Mouse (Mus musculus) stomach, postnatal 0 days (tissue): Measurements from ENCODE around the gene Iqschfp. TPM values are rescaled to one million over a fixed set of nuclear protein-coding genes. Genes with fewer than 3 reads are reported as not detected.

Experiments
- ATAC-seq: fragments of 200-750 bp; cut with Nextera tagmentation; 2 replicates; pipeline ENCODE4 v1.8.0; 2017; ENCODE audit not compliant: low FRiP score, low TSS enrichment
- DNase-seq: peaks from one replicate; pipeline ENCODE4 v3.0.0-alpha.2; 2016; ENCODE audit warnings: low spot score
- H3K27ac ChIP-seq: fragments of 300-500 bp; sonication (generic); replicated peaks from 2 replicates; pipeline ENCODE4 v1.5.1; 2014; ENCODE audit warnings: mild to moderate bottlenecking, control low read depth
- H3K27me3 ChIP-seq: fragments of 300-500 bp; sonication (generic); 2 replicates; pipeline ENCODE4 v1.6.1; 2014; ENCODE audit warnings: low read length; ENCODE audit not compliant: control insufficient read depth, insufficient read depth
- H3K36me3 ChIP-seq: fragments of 300-500 bp; sonication (generic); 2 replicates; pipeline ENCODE4 v1.6.1; 2014; ENCODE audit warnings: low read length, mixed read lengths; ENCODE audit not compliant: control insufficient read depth, insufficient read depth
- H3K4me1 ChIP-seq: fragments of 300-500 bp; sonication (generic); replicated peaks from 2 replicates; pipeline ENCODE4 v1.6.1; 2014; ENCODE audit warnings: antibody characterized with exemption; ENCODE audit not compliant: control insufficient read depth, insufficient read depth
- H3K4me2 ChIP-seq: fragments of 300-500 bp; sonication (generic); replicated peaks from 2 replicates; pipeline ENCODE4 v1.6.1; 2014; ENCODE audit warnings: low read depth, mild to moderate bottlenecking, control low read depth, moderate library complexity
- H3K4me3 ChIP-seq: fragments of 300-500 bp; sonication (generic); 2 replicates; pipeline ENCODE4 v1.5.1; 2014; ENCODE audit warnings: low read depth, low read length, control low read depth
- H3K9ac ChIP-seq: fragments of 300-500 bp; sonication (generic); 2 replicates; pipeline ENCODE4 v1.6.1; 2014; ENCODE audit warnings: mild to moderate bottlenecking, low read length, control low read depth, mixed read lengths
- H3K9me3 ChIP-seq: fragments of 300-500 bp; sonication (generic); 2 replicates; pipeline ENCODE4 v1.6.1; 2016; ENCODE audit warnings: low read length; ENCODE audit not compliant: control insufficient read depth
- CTCF ChIP-seq: IDR thresholded peaks from 2 replicates; pipeline ENCODE4 v1.5.1; 2016; ENCODE audit warnings: antibody characterized with exemption, low read depth, mild to moderate bottlenecking, moderate library complexity
- EP300 ChIP-seq: optimal IDR thresholded peaks from 2 replicates; pipeline ENCODE3; 2016; ENCODE audit warnings: antibody characterized with exemption
- WGBS: fragments of 180-500 bp; shearing (Covaris S2); extraction: QIAGEN DNeasy Blood & Tissue Kit; methylation state at CpG from one replicate; pipeline ENCODE4 v1.1.7; 2014; 5-methylcytosine and 5-hydroxymethylcytosine counted together
- polyA plus RNA-seq: library from polyadenylated mRNA; unstranded; fragments of >200 nt; fragmentation: Nextera tagmentation; extraction: Ambion mirVana; gene quantifications from 2 replicates; pipeline ENCODE4 v1.2.1, GENCODE M21; 2015

The Iqschfp gene
- polyA plus RNA-seq: 0.08 and 0.53 TPM in 2 replicates

DNA sequence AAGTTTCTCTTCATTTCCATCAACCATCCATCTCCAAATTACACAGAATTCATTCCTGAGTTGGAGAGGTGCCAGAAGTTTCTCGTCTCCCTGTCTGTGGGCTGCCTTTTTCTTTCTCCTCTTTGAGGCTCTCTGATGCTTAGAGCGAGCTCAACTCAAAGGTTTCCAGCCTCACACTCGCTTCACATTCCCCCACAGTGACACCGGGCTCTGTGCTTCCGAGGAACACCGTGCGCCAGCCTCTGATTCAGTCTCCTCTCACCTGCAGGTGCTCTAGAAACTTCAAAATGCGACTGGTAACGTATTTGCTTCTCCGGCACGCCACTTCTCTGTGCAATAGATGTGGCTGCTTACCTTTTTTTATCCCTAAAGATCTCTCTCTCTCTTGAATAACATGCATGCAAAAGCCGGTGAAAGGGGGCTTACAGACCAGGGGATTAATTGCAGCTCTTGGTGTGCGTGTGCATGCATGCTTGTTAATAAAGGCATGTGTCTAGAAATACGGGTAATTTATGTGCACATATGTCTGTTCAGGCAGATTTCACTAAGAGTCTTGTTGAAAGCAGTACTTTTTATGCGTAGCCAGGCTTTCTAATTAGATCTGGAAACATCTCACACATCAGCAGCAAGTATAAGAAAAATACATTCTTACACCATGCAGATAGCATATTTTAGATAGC lies at the start of gene Iqschfp, which contains the start of gene Iqcj:
Gene Iqschfp, plus strand, starts transcription at position 207 of the 680 bp plus-strand sequence.
Gene Iqcj, plus strand, starts transcription at position 195 of the 680 bp plus-strand sequence.
- H3K9me3 ChIP-seq: no peaks in the 10 kb centered on the region
- H3K4me1 ChIP-seq: no peaks in the 10 kb centered on the region
- ATAC-seq: no peak
- H3K4me2 ChIP-seq: no peak within 1 kb of the TSS
- no peak within 1 kb of the TSS for H3K4me3 ChIP-seq
- no peak within 1 kb of the TSS for H3K27ac ChIP-seq
- no peak within 1 kb of the TSS for H3K9ac ChIP-seq
- TF ChIP-seq EP300: no peak
- TF ChIP-seq CTCF: no peak
- no peak for DNase-seq
- whole genome bisulfite sequencing: 46% methylated on average over 15 of the region's 15 CpGs
- no peaks in the 10 kb centered on the region for H3K27me3 ChIP-seq
- H3K36me3 ChIP-seq: no peaks in the 10 kb centered on the region

DNA sequence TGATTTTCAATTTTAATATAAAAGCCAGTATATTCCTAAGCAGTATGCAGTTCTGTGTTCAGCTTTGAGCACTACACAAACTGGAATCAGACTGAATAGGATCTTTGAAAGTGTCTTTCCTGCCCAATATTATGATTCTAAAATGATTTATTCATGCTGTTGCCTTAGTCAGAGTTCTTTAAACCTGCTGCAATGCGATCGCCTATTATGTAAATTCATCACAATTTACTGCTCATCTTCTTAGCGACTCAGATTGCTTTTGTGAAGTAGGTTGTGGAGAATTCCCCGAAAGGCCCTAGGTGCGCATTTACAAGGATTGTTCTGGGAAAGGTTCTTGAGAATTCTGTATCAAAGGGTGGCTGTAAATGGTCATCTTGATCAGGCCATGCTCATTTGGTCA lies 39.6 kb upstream of the Iqschfp start:
- H3K27ac ChIP-seq: no peak overlapping the region
- H3K9ac ChIP-seq: no peak overlapping the region
- TF ChIP-seq EP300 (no peak), CTCF (no peak)
- ATAC-seq: no peak
- H3K9me3 ChIP-seq: no peaks in the 10 kb centered on the region
- H3K36me3 ChIP-seq: no peaks in the 10 kb centered on the region
- DNase-seq: no peak
- no peak overlapping the region for H3K4me2 ChIP-seq
- H3K4me1 ChIP-seq: no peaks in the 10 kb centered on the region
- WGBS: 87% methylated on average over 5 of the region's 5 CpGs
- no peak overlapping the region for H3K4me3 ChIP-seq
- H3K27me3 ChIP-seq: no peaks in the 10 kb centered on the region

DNA sequence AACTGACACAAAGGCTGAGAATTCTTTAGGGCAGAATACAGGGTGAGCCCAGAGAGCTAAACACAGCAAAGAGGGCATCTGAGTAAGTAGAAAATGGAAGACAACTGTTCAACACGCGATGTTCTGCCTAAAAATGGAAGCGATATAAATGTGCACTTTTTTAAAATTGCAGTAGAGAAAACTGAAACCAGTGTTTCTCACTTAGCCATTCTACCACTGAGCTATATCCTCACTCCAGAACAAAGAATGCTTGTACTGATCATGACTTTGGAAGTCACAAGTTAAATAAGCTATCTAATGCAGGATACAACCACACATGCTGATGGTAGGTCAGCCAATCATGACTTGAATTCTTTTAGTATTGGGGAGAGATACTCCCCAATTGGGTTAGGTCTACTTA lies 30.5 kb upstream of the Iqschfp start:
- H3K36me3 ChIP-seq: no peaks in the 10 kb centered on the region
- no peak for TF ChIP-seq EP300
- no peak for TF ChIP-seq CTCF
- no peak overlapping the region for H3K4me3 ChIP-seq
- no peak overlapping the region for H3K4me2 ChIP-seq
- ATAC-seq (no peak), DNase-seq (no peak)
- H3K9ac ChIP-seq: no peak overlapping the region
- H3K4me1 ChIP-seq: no peaks in the 10 kb centered on the region
- H3K9me3 ChIP-seq: no peaks in the 10 kb centered on the region
- H3K27me3 ChIP-seq: no peaks in the 10 kb centered on the region
- 75% methylated on average over 3 of the region's 3 CpGs for WGBS
- no peak overlapping the region for H3K27ac ChIP-seq

DNA sequence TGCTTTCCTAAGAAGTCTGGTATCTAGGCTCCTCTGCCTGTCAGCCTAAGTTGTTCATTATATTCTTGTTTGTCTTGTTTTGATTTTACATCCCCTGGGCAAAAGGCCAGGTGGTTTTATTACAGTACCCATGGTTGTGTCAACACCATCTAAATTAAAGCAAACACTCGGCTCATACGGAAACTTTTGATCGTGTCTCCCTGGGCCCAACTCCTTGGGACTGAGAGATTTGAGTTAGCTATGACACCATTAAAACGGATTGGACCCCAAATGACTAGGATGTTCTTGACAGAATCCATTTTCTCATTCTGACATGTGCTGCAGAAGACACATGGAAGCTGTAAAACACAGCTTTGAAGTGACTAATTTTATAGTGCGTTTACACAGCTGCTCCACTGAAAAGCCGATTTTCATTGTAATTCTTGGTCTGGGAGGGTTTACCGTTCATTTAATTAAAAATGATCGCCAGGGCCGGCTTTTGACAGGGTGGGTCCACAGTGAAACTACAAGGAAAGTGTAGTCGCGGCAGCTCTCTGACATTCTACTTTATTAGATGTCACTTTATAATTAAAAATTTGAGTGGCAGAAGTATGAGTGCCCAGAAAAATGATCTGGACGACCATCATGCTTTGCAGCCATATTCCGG lies 24.5 kb upstream of the Iqschfp start:
- H3K9ac ChIP-seq: no peak overlapping the region
- TF ChIP-seq EP300 (no peak), CTCF (no peak)
- DNase-seq: no peak
- ATAC-seq: no peak
- no peaks in the 10 kb centered on the region for H3K4me1 ChIP-seq
- H3K27ac ChIP-seq: no peak overlapping the region
- no peak overlapping the region for H3K4me2 ChIP-seq
- no peaks in the 10 kb centered on the region for H3K36me3 ChIP-seq
- no peaks in the 10 kb centered on the region for H3K9me3 ChIP-seq
- WGBS: 33% methylated on average over 13 of the region's 13 CpGs
- H3K27me3 ChIP-seq: no peaks in the 10 kb centered on the region
- H3K4me3 ChIP-seq: no peak overlapping the region

DNA sequence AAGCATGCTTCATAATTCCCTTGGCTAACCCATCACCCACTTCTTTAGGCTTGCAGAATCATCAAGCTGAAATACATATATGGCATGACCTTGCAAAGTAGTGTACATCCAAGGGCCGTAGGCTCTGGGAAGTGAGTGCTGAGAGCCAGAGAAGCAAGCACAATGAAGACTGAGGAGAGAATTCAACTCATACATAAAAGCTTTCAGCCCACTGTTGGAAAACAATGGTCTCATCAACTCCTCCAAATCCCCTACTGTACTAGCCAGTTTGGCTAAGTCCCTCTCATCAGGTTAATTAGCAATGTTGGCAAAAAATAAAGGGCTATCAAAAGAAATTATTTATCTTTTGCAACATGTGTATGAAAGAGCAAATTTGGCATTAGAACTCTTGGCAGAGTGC lies 22.6 kb upstream of the Iqschfp start:
- H3K4me3 ChIP-seq: no peak overlapping the region
- H3K36me3 ChIP-seq: no peaks in the 10 kb centered on the region
- no peaks in the 10 kb centered on the region for H3K27me3 ChIP-seq
- WGBS: 74% methylated on average over 1 of the region's 1 CpGs
- ATAC-seq: no peak
- H3K4me1 ChIP-seq: no peaks in the 10 kb centered on the region
- no peaks in the 10 kb centered on the region for H3K9me3 ChIP-seq
- H3K27ac ChIP-seq: no peak overlapping the region
- no peak overlapping the region for H3K9ac ChIP-seq
- TF ChIP-seq EP300: no peak
- no peak for TF ChIP-seq CTCF
- no peak overlapping the region for H3K4me2 ChIP-seq
- no peak for DNase-seq

DNA sequence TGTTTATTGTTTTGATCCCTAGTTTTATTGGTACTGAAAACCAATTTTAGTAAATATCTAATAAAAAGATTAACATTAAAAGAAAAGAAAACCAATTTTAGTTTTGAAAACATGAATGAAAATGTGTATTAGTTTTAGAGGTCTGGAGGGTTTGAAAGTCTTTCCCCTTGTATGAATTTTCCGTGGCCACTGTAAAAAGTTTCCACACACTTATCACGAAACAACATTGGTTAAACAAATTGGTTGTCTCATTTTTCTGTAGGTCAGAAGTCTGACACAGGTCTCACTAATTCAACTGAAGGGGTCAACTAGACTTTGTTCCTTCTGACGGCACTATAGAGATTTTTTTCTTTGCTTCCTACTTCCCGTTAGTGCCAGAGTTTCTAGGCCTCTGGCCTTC lies 14.8 kb upstream of the Iqschfp start:
- H3K4me1 ChIP-seq: no peaks in the 10 kb centered on the region
- TF ChIP-seq EP300: no peak
- DNase-seq (no peak), ATAC-seq (no peak)
- H3K4me3 ChIP-seq: no peak overlapping the region
- 45% methylated on average over 4 of the region's 4 CpGs for WGBS
- H3K4me2 ChIP-seq: no peak overlapping the region
- H3K36me3 ChIP-seq: no peaks in the 10 kb centered on the region
- H3K27ac ChIP-seq: no peak overlapping the region
- no peaks in the 10 kb centered on the region for H3K9me3 ChIP-seq
- no peaks in the 10 kb centered on the region for H3K27me3 ChIP-seq
- H3K9ac ChIP-seq: no peak overlapping the region
